Mouse (Mus musculus) cortical plate, adult 2 months (tissue): Measurements from ENCODE around the gene Unc79. TPM values are rescaled to one million over a fixed set of nuclear protein-coding genes. Genes with fewer than 3 reads are reported as not detected.

Experiments used
- H3K27ac ChIP-seq: fragments of 200-500 bp; 2 replicates; pipeline ENCODE4 v1.5.1; 2012; ENCODE audit warnings: low read length, control low read depth, inconsistent platforms; ENCODE audit not compliant: insufficient read depth
- H3K4me1 ChIP-seq: fragments of 200-500 bp; 2 replicates; pipeline ENCODE4 v1.6.1; 2011; ENCODE audit warnings: low read length; ENCODE audit not compliant: control insufficient read depth, insufficient read depth
- H3K4me3 ChIP-seq: fragments of 200-500 bp; 2 replicates; pipeline ENCODE4 v1.5.1; 2011; ENCODE audit warnings: mild to moderate bottlenecking, low read length, control low read depth; ENCODE audit not compliant: insufficient read depth
- CTCF ChIP-seq: fragments of 200-500 bp; IDR thresholded peaks from 2 replicates; pipeline ENCODE4 v1.5.1; 2011; ENCODE audit warnings: mild to moderate bottlenecking, control low read depth, low read length; ENCODE audit not compliant: insufficient read depth; ENCODE audit errors: extremely low read depth
- POLR2A ChIP-seq: fragments of 200-500 bp; IDR thresholded peaks from 2 replicates; pipeline ENCODE4 v1.6.1; 2011; ENCODE audit warnings: mild to moderate bottlenecking, low read length, control low read depth; ENCODE audit not compliant: insufficient read depth; ENCODE audit errors: extremely low read depth
- polyA plus RNA-seq: library from polyadenylated mRNA; depleted of rRNA; stranded (reverse); fragments of >200 nt; gene quantifications from 2 replicates; pipeline ENCODE4 v1.2.3, GENCODE M21; 2012

Gene Unc79
- polyA plus RNA-seq, 1 experiment, result 40.3 TPM

DNA sequence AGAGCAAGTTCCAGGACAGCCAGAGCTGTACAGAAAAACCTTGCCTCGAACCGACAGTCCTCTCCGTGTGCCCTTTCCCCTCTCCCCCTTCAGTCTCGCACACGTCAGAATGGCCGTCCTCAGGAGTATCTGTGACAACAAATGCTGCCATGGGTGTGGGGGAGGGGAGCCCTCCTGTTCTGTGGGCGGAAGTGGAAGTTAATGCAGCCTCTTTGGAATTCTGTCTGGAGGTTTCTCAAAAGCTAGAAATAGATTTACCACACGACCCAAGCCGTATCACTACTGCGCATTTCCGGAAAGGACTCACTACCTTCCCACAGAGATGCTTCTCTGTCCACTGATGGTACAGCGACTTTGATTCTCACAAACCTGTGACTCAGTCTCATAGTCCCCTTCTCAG is 120.9 kb downstream of the Unc79 start:
- H3K4me1 ChIP-seq, result peaks cover 2% of the 10 kb centered on the region; the same call in 1 of the 2 replicates
- no peak overlapping the region for H3K27ac ChIP-seq
- no peak overlapping the region for H3K4me3 ChIP-seq
- TF ChIP-seq CTCF (no peak), POLR2A (no peak)

- no peak overlapping the region for H3K4me3 ChIP-seq
These were observed 125.3 kb downstream of the Unc79 start for GRCm38 (mm10) chr12:103073953-103074352.

DNA sequence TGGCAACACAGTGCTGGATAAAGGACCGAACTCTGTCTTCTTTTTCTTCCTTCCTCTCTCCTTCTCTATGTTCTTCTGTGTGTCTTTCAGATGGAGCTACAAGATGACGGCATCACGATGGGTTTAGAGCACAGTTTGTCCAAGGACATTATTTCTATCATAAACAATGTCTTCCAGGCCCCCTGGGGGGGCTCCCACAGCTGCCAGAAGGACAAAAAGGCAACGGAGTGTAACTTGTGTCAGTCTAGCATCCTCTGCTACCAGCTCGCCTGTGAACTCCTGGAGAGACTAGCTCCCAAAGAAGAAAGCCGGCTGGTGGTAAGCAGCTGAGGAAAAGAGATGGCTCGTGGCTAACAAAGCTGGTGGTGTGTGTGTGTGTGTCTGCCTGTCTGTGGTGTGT is 130.1 kb downstream of the Unc79 start:
- no peak overlapping the region for H3K4me3 ChIP-seq
- H3K4me1 ChIP-seq, result no peaks in the 10 kb centered on the region
- TF ChIP-seq POLR2A (no peak), CTCF (no peak)
- H3K27ac ChIP-seq, result no peak overlapping the region

More at GRCm38 (mm10) chr12:103073953-103074352, 125.3 kb downstream of the Unc79 start:
- Histone ChIP-seq H3K27ac (no peak overlapping the region), H3K4me1 (peaks cover 2% of the 10 kb centered on the region; the same call in 1 of the 2 replicates)
- TF ChIP-seq CTCF, result no peak
- TF ChIP-seq POLR2A, result no peak

- TF ChIP-seq POLR2A (no peak), CTCF (no peak)
These were observed 131.4 kb downstream of the Unc79 start for GRCm38 (mm10) chr12:103080055-103080454.

DNA sequence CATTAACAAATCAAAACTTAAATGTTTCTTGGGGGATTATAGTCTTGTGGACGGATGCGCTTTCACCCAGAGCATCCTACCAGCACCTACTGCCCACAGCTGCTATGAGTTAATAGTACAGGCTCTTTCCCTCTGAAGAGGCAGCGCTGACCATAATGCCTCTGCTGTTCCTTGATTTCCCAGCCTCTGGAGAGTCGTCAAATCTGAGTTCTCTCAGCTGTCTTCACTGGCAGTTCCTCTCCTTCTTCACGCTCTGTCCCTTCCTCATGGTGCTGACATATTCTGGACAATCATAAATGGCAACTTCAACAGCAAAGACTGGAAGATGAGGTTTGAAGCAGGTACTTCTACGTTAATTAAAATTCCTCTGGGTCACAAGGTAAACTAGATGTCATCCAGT is 143.2 kb downstream of the Unc79 start:
- H3K4me3 ChIP-seq, result no peak overlapping the region
- H3K27ac ChIP-seq, result no peak overlapping the region
- H3K4me1 ChIP-seq, result no peaks in the 10 kb centered on the region
- no peak for TF ChIP-seq POLR2A

More at GRCm38 (mm10) chr12:103080055-103080454, 131.4 kb downstream of the Unc79 start:
- H3K4me3 ChIP-seq, result no peak overlapping the region
- H3K4me1 ChIP-seq, result no peaks in the 10 kb centered on the region
- H3K27ac ChIP-seq, result no peak overlapping the region

DNA sequence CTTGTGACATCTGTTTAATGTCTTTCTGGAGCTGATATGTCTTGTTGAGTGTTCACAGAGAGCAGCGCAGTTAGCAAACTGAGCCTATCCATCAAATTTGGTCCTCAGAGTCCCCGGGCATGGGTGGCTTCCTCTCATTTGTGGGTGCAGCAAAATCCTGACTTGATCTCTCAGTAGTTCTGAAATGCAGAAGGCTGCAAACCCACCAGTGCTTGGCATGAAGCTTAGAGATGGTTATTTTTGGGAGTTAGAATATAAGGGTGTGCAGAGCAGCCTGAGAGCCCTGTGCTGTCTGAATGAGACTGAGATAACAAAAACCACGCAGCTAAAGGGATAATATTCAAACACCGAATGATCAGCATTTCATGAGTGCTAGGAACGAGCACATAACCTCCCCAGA is 146.5 kb downstream of the Unc79 start:
- TF ChIP-seq CTCF, result no peak
- TF ChIP-seq POLR2A, result no peak
- H3K4me1 ChIP-seq, result no peaks in the 10 kb centered on the region
- peak overlapping the region; percentile 48; the same call in 1 of the 2 replicates for H3K27ac ChIP-seq
- H3K4me3 ChIP-seq, result no peak overlapping the region

GRCm38 (mm10) chr12:103099185-103099584 is 150.5 kb downstream of the Unc79 start:
- no peak overlapping the region for H3K4me3 ChIP-seq
- H3K4me1 ChIP-seq, result peaks cover 5% of the 10 kb centered on the region; the same call in 1 of the 2 replicates
- peak; percentile 44 for TF ChIP-seq CTCF
- no peak for TF ChIP-seq POLR2A
- no peak overlapping the region for H3K27ac ChIP-seq

- Histone ChIP-seq H3K4me1 (peaks cover 5% of the 10 kb centered on the region; the same call in 1 of the 2 replicates), H3K4me3 (no peak overlapping the region), H3K27ac (no peak overlapping the region)
- TF ChIP-seq CTCF, result 0 out of 2 replicates have a peak, but pooled peaks have one; percentile 12
- TF ChIP-seq POLR2A, result no peak
These were observed 151.4 kb downstream of the Unc79 start for GRCm38 (mm10) chr12:103100088-103100487.

- no peak for TF ChIP-seq CTCF
- no peak for TF ChIP-seq POLR2A
- Histone ChIP-seq H3K4me1 (peaks cover 5% of the 10 kb centered on the region; the same call in 1 of the 2 replicates), H3K4me3 (no peak overlapping the region), H3K27ac (no peak overlapping the region)
These were observed 154.4 kb downstream of the Unc79 start for GRCm38 (mm10) chr12:103103041-103103440.

DNA sequence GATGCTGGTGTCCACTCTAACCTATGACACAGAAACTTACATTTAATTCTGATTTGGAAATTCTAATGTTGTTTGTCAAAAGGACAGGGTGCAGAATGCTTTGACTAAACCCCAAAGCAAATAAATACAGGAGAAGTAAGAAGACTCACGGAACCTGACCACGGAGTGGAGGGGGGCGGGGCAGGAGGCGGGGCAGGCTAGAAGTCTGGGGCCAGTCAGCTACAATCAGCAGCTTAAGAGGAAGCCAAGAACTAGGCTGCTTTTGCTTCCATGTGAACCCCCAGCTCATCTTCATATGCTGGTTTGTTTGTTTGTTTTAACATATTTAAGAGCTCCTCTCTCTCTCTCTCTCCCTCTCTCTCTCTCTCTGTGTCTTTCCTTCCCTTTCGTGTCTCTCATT is 154.9 kb downstream of the Unc79 start:
- H3K27ac ChIP-seq, result no peak overlapping the region
- H3K4me1 ChIP-seq, result peaks cover 5% of the 10 kb centered on the region; the same call in 1 of the 2 replicates
- no peak overlapping the region for H3K4me3 ChIP-seq
- TF ChIP-seq POLR2A, result no peak
- no peak for TF ChIP-seq CTCF

GRCm38 (mm10) chr12:103109301-103109700 is 160.6 kb downstream of the Unc79 start:
- Histone ChIP-seq H3K27ac (no peak overlapping the region), H3K4me3 (no peak overlapping the region), H3K4me1 (peaks cover 3% of the 10 kb centered on the region; the same call in 1 of the 2 replicates)
- TF ChIP-seq CTCF (no peak), POLR2A (no peak)
